Mouse (Mus musculus) midbrain, postnatal 0 days (tissue): ENCODE data around the gene Ptprd. TPM values are rescaled to one million over a fixed set of nuclear protein-coding genes. Genes with fewer than 3 reads are reported as not detected.

Source experiments
- ATAC-seq: fragments of 200-750 bp; cut with Nextera tagmentation; 2 replicates; pipeline ENCODE4 v1.8.0; 2017; ENCODE audit warnings: moderate number of reproducible peaks, mild to moderate bottlenecking, moderate TSS enrichment, moderate library complexity; ENCODE audit not compliant: low FRiP score
- DNase-seq: peaks from one replicate; pipeline ENCODE4 v3.0.0-alpha.2; 2015; ENCODE audit warnings: low spot score
- H3K27ac ChIP-seq: fragments of 300-500 bp; sonication (generic); 2 replicates; pipeline ENCODE4 v1.5.1; 2014; ENCODE audit warnings: low read depth, mild to moderate bottlenecking, low read length, mixed read lengths
- H3K27me3 ChIP-seq: fragments of 300-500 bp; sonication (generic); 2 replicates; pipeline ENCODE4 v1.6.1; 2014; ENCODE audit warnings: low read length, control low read depth, mixed read lengths; ENCODE audit not compliant: insufficient read depth
- H3K36me3 ChIP-seq: fragments of 300-500 bp; sonication (generic); 2 replicates; pipeline ENCODE4 v1.6.1; 2014; ENCODE audit warnings: low read length, control low read depth, mixed read lengths; ENCODE audit not compliant: insufficient read depth
- H3K4me1 ChIP-seq: fragments of 300-500 bp; sonication (generic); 2 replicates; pipeline ENCODE4 v1.6.1; 2014; ENCODE audit warnings: mild to moderate bottlenecking, control low read depth, antibody characterized with exemption, low read length, mixed read lengths; ENCODE audit not compliant: insufficient read depth
- H3K4me2 ChIP-seq: fragments of 300-500 bp; sonication (generic); 2 replicates; pipeline ENCODE4 v1.6.1; 2014; ENCODE audit warnings: low read depth, mild to moderate bottlenecking, low read length, mixed read lengths; ENCODE audit not compliant: poor library complexity, severe bottlenecking
- H3K4me3 ChIP-seq: fragments of 300-500 bp; sonication (generic); 2 replicates; pipeline ENCODE4 v1.5.1; 2014; ENCODE audit warnings: low read depth, mild to moderate bottlenecking, low read length, moderate library complexity
- H3K9ac ChIP-seq: fragments of 300-500 bp; sonication (generic); replicated peaks from 2 replicates; pipeline ENCODE4 v1.6.1; 2014; ENCODE audit warnings: mild to moderate bottlenecking, low read length, moderate library complexity, mixed read lengths; ENCODE audit not compliant: poor library complexity, severe bottlenecking
- H3K9me3 ChIP-seq: fragments of 300-500 bp; sonication (generic); 2 replicates; pipeline ENCODE4 v1.6.1; 2016; ENCODE audit warnings: low read length, control low read depth
- CTCF ChIP-seq: IDR thresholded peaks from 2 replicates; pipeline ENCODE4 v1.5.1; 2016; ENCODE audit warnings: antibody characterized with exemption, mild to moderate bottlenecking
- WGBS: fragments of 180-500 bp; shearing (Covaris S2); extraction: QIAGEN DNeasy Blood & Tissue Kit; methylation state at CpG from one replicate; pipeline ENCODE4 v1.1.7; 2014; 5-methylcytosine and 5-hydroxymethylcytosine counted together
- polyA plus RNA-seq: library from polyadenylated mRNA; unstranded; fragments of >200 nt; fragmentation: Nextera tagmentation; extraction: Ambion mirVana; gene quantifications from 2 replicates; pipeline ENCODE4 v1.2.1, GENCODE M21; 2015
- total RNA-seq: library from RNA; depleted of rRNA; stranded (reverse); fragments of >200 nt; gene quantifications from 2 replicates; pipeline ENCODE4 v1.2.3, GENCODE M21; 2014

Gene Ptprd
- total and polyA plus RNA-seq, 2 experiments from 2014 or later = 66.1 to 102 TPM

- no peak for ATAC-seq
- Histone ChIP-seq H3K4me2 (no peak overlapping the region), H3K4me1 (no peaks in the 10 kb centered on the region), H3K27ac (no peak overlapping the region), H3K9ac (no peak overlapping the region), H3K4me3 (no peak overlapping the region), H3K9me3 (no peaks in the 10 kb centered on the region), H3K27me3 (no peaks in the 10 kb centered on the region), H3K36me3 (no peaks in the 10 kb centered on the region)
- 77% methylated on average over 7 of the region's 7 CpGs for WGBS
- no peak for DNase-seq
- TF ChIP-seq CTCF = no peak
Observed at GRCm38 (mm10) chr4:76386978-76387824, 1824.6 kb downstream of the Ptprd start.

GRCm38 (mm10) chr4:76385818-76386217, 1825.9 kb downstream of the Ptprd start:
- TF ChIP-seq CTCF = no peak
- no peak for ATAC-seq
- H3K36me3 ChIP-seq = no peaks in the 10 kb centered on the region
- no peaks in the 10 kb centered on the region for H3K9me3 ChIP-seq
- WGBS = 95% methylated on average over 5 of the region's 5 CpGs
- H3K4me2 ChIP-seq = no peak overlapping the region
- no peaks in the 10 kb centered on the region for H3K27me3 ChIP-seq
- H3K27ac ChIP-seq = no peak overlapping the region
- H3K4me3 ChIP-seq = no peak overlapping the region
- no peak overlapping the region for H3K9ac ChIP-seq
- no peaks in the 10 kb centered on the region for H3K4me1 ChIP-seq
- DNase-seq = no peak

GRCm38 (mm10) chr4:76380312-76380917, 1831.3 kb downstream of the Ptprd start:
- 55% methylated on average over 6 of the region's 6 CpGs for WGBS
- Histone ChIP-seq H3K27me3 (no peaks in the 10 kb centered on the region), H3K27ac (no peak overlapping the region), H3K9ac (no peak overlapping the region), H3K36me3 (no peaks in the 10 kb centered on the region), H3K4me3 (no peak overlapping the region), H3K4me2 (no peak overlapping the region), H3K4me1 (no peaks in the 10 kb centered on the region), H3K9me3 (no peaks in the 10 kb centered on the region)
- DNase-seq (peak; percentile 17), ATAC-seq (no peak)
- TF ChIP-seq CTCF = no peak

- H3K27ac ChIP-seq = no peak overlapping the region
- no peaks in the 10 kb centered on the region for H3K36me3 ChIP-seq
- H3K27me3 ChIP-seq = no peaks in the 10 kb centered on the region
- no peak overlapping the region for H3K9ac ChIP-seq
- H3K9me3 ChIP-seq = no peaks in the 10 kb centered on the region
- DNase-seq (peak; percentile 66), ATAC-seq (no peak)
- TF ChIP-seq CTCF = no peak
- WGBS = 25% methylated on average over 4 of the region's 4 CpGs
- H3K4me3 ChIP-seq = no peak overlapping the region
- H3K4me2 ChIP-seq = 0 out of 2 replicates have a peak overlapping the region, but pooled peaks have one; percentile 13
- no peaks in the 10 kb centered on the region for H3K4me1 ChIP-seq
Observed at GRCm38 (mm10) chr4:76370041-76370880, 1841.5 kb downstream of the Ptprd start.

GRCm38 (mm10) chr4:76369101-76369500, 1842.7 kb downstream of the Ptprd start:
- H3K27ac ChIP-seq = no peak overlapping the region
- no peaks in the 10 kb centered on the region for H3K36me3 ChIP-seq
- DNase-seq = no peak
- no peak overlapping the region for H3K9ac ChIP-seq
- H3K4me3 ChIP-seq = no peak overlapping the region
- H3K4me2 ChIP-seq = no peak overlapping the region
- no peaks in the 10 kb centered on the region for H3K27me3 ChIP-seq
- 73% methylated on average over 3 of the region's 3 CpGs for WGBS
- TF ChIP-seq CTCF = no peak
- no peak for ATAC-seq
- H3K4me1 ChIP-seq = no peaks in the 10 kb centered on the region
- H3K9me3 ChIP-seq = no peaks in the 10 kb centered on the region
